Mouse (Mus musculus) heart, embryonic 14.5 days (tissue): ENCODE data around the gene Syngr3. TPM values are rescaled to one million over a fixed set of nuclear protein-coding genes. Genes with fewer than 3 reads are reported as not detected.
A peak's percentile ranks its signal among the peaks of the same experiment; 100 is the strongest.
"Not testable (repeated sequence)": the region's sequence is repeated elsewhere in the genome, so short reads cannot be mapped to it uniquely, and the experiment has no call there.

Experiments
- ATAC-seq: fragments of 200-750 bp; cut with Nextera tagmentation; 2 replicates; pipeline ENCODE4 v1.8.0; 2017; ENCODE audit warnings: low read depth, moderate TSS enrichment; ENCODE audit not compliant: insufficient number of reproducible peaks, insufficient read depth, low FRiP score
- H3K27ac ChIP-seq, 2 experiments: fragments of 200-500 bp in 1 of 2; fragments of 300-500 bp in 1 of 2; sonication (generic) in 1 of 2; replicated peaks in 1 of 2; 2 replicates each; pipeline ENCODE4 v1.5.1; 2012 to 2014; ENCODE audit warnings: low read depth in 2 of 2, low read length in 2 of 2, control low read depth in 1 of 2, mild to moderate bottlenecking in 1 of 2, mixed read lengths in 1 of 2; ENCODE audit not compliant: control insufficient read depth in 1 of 2, insufficient read depth in 1 of 2
- H3K27me3 ChIP-seq: fragments of 300-500 bp; sonication (generic); 2 replicates; pipeline ENCODE4 v1.6.1; 2014; ENCODE audit warnings: mild to moderate bottlenecking, low read length, control low read depth; ENCODE audit not compliant: control insufficient read depth, insufficient read depth
- H3K36me3 ChIP-seq: fragments of 300-500 bp; sonication (generic); 2 replicates; pipeline ENCODE4 v1.6.1; 2014; ENCODE audit warnings: mild to moderate bottlenecking, control low read depth, low read length, mixed read lengths; ENCODE audit not compliant: control insufficient read depth, insufficient read depth
- H3K4me1 ChIP-seq, 2 experiments: fragments of 200-500 bp in 1 of 2; fragments of 300-500 bp in 1 of 2; sonication (generic) in 1 of 2; 2 replicates each; pipeline ENCODE4 v1.6.1; 2012 to 2014; ENCODE audit warnings: low read length in 2 of 2, control low read depth in 1 of 2, mixed read lengths in 1 of 2; ENCODE audit not compliant: control insufficient read depth in 2 of 2, insufficient read depth in 2 of 2
- H3K4me2 ChIP-seq: fragments of 300-500 bp; sonication (generic); 2 replicates; pipeline ENCODE4 v1.6.1; 2014; ENCODE audit warnings: mild to moderate bottlenecking, low read length
- H3K4me3 ChIP-seq, 2 experiments: fragments of 200-500 bp in 1 of 2; fragments of 300-500 bp in 1 of 2; sonication (generic) in 1 of 2; 2 replicates each; pipeline ENCODE4 v1.5.1; 2012 to 2014; ENCODE audit warnings: low read length in 2 of 2, mild to moderate bottlenecking in 2 of 2, control low read depth in 1 of 2, low read depth in 1 of 2, moderate library complexity in 1 of 2; ENCODE audit not compliant: control insufficient read depth in 1 of 2, insufficient read depth in 1 of 2
- H3K9ac ChIP-seq: fragments of 300-500 bp; sonication (generic); 2 replicates; pipeline ENCODE4 v1.6.1; 2014; ENCODE audit warnings: mild to moderate bottlenecking, low read length
- H3K9me3 ChIP-seq: fragments of 300-500 bp; sonication (generic); 2 replicates; pipeline ENCODE4 v1.6.1; 2016; ENCODE audit warnings: low read length, control low read depth; ENCODE audit not compliant: control insufficient read depth
- WGBS: fragments of 180-500 bp; shearing (Covaris S2); extraction: QIAGEN DNeasy Blood & Tissue Kit; methylation state at CpG from one replicate; pipeline ENCODE4 v1.1.7; 2014; 5-methylcytosine and 5-hydroxymethylcytosine counted together
- polyA plus RNA-seq: library from polyadenylated mRNA; unstranded; fragments of >200 nt; fragmentation: Nextera tagmentation; extraction: Ambion mirVana; gene quantifications from 2 replicates; pipeline ENCODE4 v1.2.1, GENCODE M21; 2014

Gene Syngr3
- polyA plus RNA-seq, 1 experiment from 2014 or later = 0.69 TPM

GRCm38 (mm10) chr17:24672141-24672540, 17.6 kb downstream of the Syngr3 start:
- Histone ChIP-seq H3K36me3 (peaks cover 7% of the 10 kb centered on the region), H3K9ac (0 out of 2 replicates have a peak overlapping the region, but pooled peaks have one; percentile 4), H3K4me1 (peaks cover 20 to 35% of the 10 kb centered on the region in 2 experiments), H3K27me3 (no peaks in the 10 kb centered on the region), H3K4me3 (no peak overlapping the region), H3K9me3 (no peaks in the 10 kb centered on the region), H3K4me2 (peak overlapping the region; percentile 92), H3K27ac (no peak overlapping the region)
- WGBS = 23% methylated on average over 5 of the region's 5 CpGs
- no peak for ATAC-seq

- Histone ChIP-seq H3K9ac (peak overlapping the region; percentile 97), H3K36me3 (no peaks in the 10 kb centered on the region), H3K4me2 (peak overlapping the region; percentile 92), H3K4me1 (peaks cover 20 to 35% of the 10 kb centered on the region in 2 experiments), H3K9me3 (no peaks in the 10 kb centered on the region), H3K27me3 (no peaks in the 10 kb centered on the region), H3K27ac (no peak overlapping the region), H3K4me3 (no peak overlapping the region)
- no peak for ATAC-seq
- 68% methylated on average over 5 of the region's 5 CpGs for WGBS
Observed at GRCm38 (mm10) chr17:24671346-24671745, 18.4 kb downstream of the Syngr3 start.

- WGBS = 12% methylated on average over 8 of the region's 8 CpGs
- Histone ChIP-seq H3K36me3 (no peaks in the 10 kb centered on the region), H3K9me3 (no peaks in the 10 kb centered on the region), H3K27ac (peak overlapping the region; percentile 35 to 82; a peak in 3 of 4 replicates), H3K4me3 (peak overlapping the region; percentile 83 to 98), H3K9ac (peak overlapping the region; percentile 97), H3K27me3 (no peaks in the 10 kb centered on the region), H3K4me2 (peak overlapping the region; percentile 92), H3K4me1 (peaks cover 16 to 29% of the 10 kb centered on the region in 2 experiments)
- ATAC-seq = no peak
Observed at GRCm38 (mm10) chr17:24670246-24670844, 19.4 kb downstream of the Syngr3 start.

GRCm38 (mm10) chr17:24669545-24670245, 20.1 kb downstream of the Syngr3 start, which contains the start of gene Zfp598:
Gene Zfp598 (plus strand): TSS chr17:24669687.
- no peaks in the 10 kb centered on the region for H3K27me3 ChIP-seq
- H3K4me1 ChIP-seq = peaks cover 16 to 29% of the 10 kb centered on the region in 2 experiments
- no peaks in the 10 kb centered on the region for H3K36me3 ChIP-seq
- peak within 1 kb of the TSS; percentile 92 for H3K4me2 ChIP-seq
- peak within 1 kb of the TSS; percentile 97 for H3K9ac ChIP-seq
- peak within 1 kb of the TSS; percentile 83 to 98 for H3K4me3 ChIP-seq
- ATAC-seq = peak; percentile 97
- WGBS = under 1% methylated on average over 79 of the region's 80 CpGs
- H3K27ac ChIP-seq = peak within 1 kb of the TSS; percentile 54 to 82
- H3K9me3 ChIP-seq = no peaks in the 10 kb centered on the region

GRCm38 (mm10) chr17:24669214-24669544, 20.6 kb downstream of the Syngr3 start:
- ATAC-seq, H3K27me3 ChIP-seq, H3K36me3 ChIP-seq, H3K9me3 ChIP-seq: not testable (repeated sequence)
- Histone ChIP-seq H3K4me2 (peak overlapping the region; percentile 92), H3K9ac (peak overlapping the region; percentile 97), H3K27ac (peak overlapping the region; percentile 54 to 82), H3K4me1 (peaks cover 16 to 26% of the 10 kb centered on the region in 2 experiments), H3K4me3 (peak overlapping the region; percentile 40 to 98)
- 9% methylated on average over 15 of the region's 15 CpGs for WGBS

GRCm38 (mm10) chr17:24667416-24667815, 22.3 kb downstream of the Syngr3 start:
- no peak for ATAC-seq
- Histone ChIP-seq H3K9ac (no peak overlapping the region), H3K9me3 (no peaks in the 10 kb centered on the region), H3K4me2 (no peak overlapping the region), H3K4me3 (no peak overlapping the region), H3K4me1 (peaks cover 16 to 23% of the 10 kb centered on the region in 2 experiments), H3K27ac (no peak overlapping the region), H3K36me3 (no peaks in the 10 kb centered on the region), H3K27me3 (no peaks in the 10 kb centered on the region)
- 24% methylated on average over 6 of the region's 6 CpGs for WGBS

- not testable (repeated sequence) for H3K27me3 ChIP-seq, H3K4me2 ChIP-seq, H3K4me3 ChIP-seq, H3K36me3 ChIP-seq, H3K9me3 ChIP-seq, H3K9ac ChIP-seq, ATAC-seq, H3K27ac ChIP-seq
- 54% methylated on average over 7 of the region's 7 CpGs for WGBS
- peaks cover 12 to 19% of the 10 kb centered on the region in 2 experiments for H3K4me1 ChIP-seq
Observed at GRCm38 (mm10) chr17:24667011-24667410, 22.7 kb downstream of the Syngr3 start.
